Mouse (Mus musculus): Measurements from ENCODE around the gene Galk2.

The Galk2 gene

GRCm38 (mm10) chr2:125973207-125973606 is 114.3 kb downstream of the Galk2 start:
- DNase-seq: no peak

- no peak for DNase-seq
Measured at GRCm38 (mm10) chr2:125975206-125975605, 116.3 kb downstream of the Galk2 start.

GRCm38 (mm10) chr2:125975808-125976345 is 117.0 kb downstream of the Galk2 start:
- no peak for DNase-seq

- DNase-seq: no peak
Measured at GRCm38 (mm10) chr2:126002291-126002690, 143.4 kb downstream of the Galk2 start.

- DNase-seq: peak; percentile 26 to 59
Measured at GRCm38 (mm10) chr2:126006088-126006487, 147.2 kb downstream of the Galk2 start.

GRCm38 (mm10) chr2:126006742-126007141 is 147.8 kb downstream of the Galk2 start:
- DNase-seq: no peak

- DNase-seq: no peak
Measured at GRCm38 (mm10) chr2:126014989-126015710, 156.2 kb downstream of the Galk2 start.

- DNase-seq: no peak
Measured at GRCm38 (mm10) chr2:126015763-126016473, 157.0 kb downstream of the Galk2 start.

- DNase-seq: peak; percentile 49 to 67
Measured at GRCm38 (mm10) chr2:126031186-126031900, 172.4 kb downstream of the Galk2 start.

GRCm38 (mm10) chr2:126033114-126033972 is 174.4 kb downstream of the Galk2 start:
- peak in 1 of 2 experiments; percentile 20 for DNase-seq

All from lung, postnatal 4 days (tissue).